Mouse (Mus musculus): ENCODE measurements at regions not wholly inside any gene's neighbourhood (a gene's known extent, or its start where the extent isn't known, plus 50 kb on each side); places are given as distances from the start of the nearest gene placed in this dataset.

- no peaks in the 10 kb centered on the region for H3K36me3 ChIP-seq (ENCODE audit: insufficient read depth)
- 0 out of 2 replicates have a peak, but pooled peaks cover 3% of the 10 kb centered on the region for H3K4me1 ChIP-seq (ENCODE audit: insufficient read depth)
- no peak overlapping the region for H3K27ac ChIP-seq (ENCODE audit: low read depth)
- no peak overlapping the region for H3K4me3 ChIP-seq (ENCODE audit: low read depth, low read length)
- no peaks in the 10 kb centered on the region for H3K9me3 ChIP-seq (ENCODE audit: low read depth, low read length)
- WGBS, result 60% methylated on average over 6 of the region's 6 CpGs
- TF ChIP-seq CTCF (IDR thresholded peaks at IDR 0.05; ENCODE audit: low read depth), result no peak
- ATAC-seq (ENCODE audit: insufficient read depth) (no peak), DNase-seq (no peak)
- no peak overlapping the region for H3K9ac ChIP-seq
- no peaks in the 10 kb centered on the region for H3K27me3 ChIP-seq (ENCODE audit: insufficient read depth, low read length)
- H3K4me2 ChIP-seq, result no peak overlapping the region
Measured at GRCm38 (mm10) chr2:27590511-27590910, 75.6 kb downstream of the Wdr5 start.

- H3K4me2 ChIP-seq, result no peak overlapping the region
- H3K9ac ChIP-seq, result no peak overlapping the region
- H3K36me3 ChIP-seq (ENCODE audit: insufficient read depth), result no peaks in the 10 kb centered on the region
- H3K27ac ChIP-seq (ENCODE audit: low read depth), result no peak overlapping the region
- H3K4me3 ChIP-seq (ENCODE audit: low read depth, low read length), result no peak overlapping the region
- ATAC-seq (ENCODE audit: insufficient read depth) (no peak), DNase-seq (no peak)
- WGBS, result 74% methylated on average over 5 of the region's 5 CpGs
- no peaks in the 10 kb centered on the region for H3K27me3 ChIP-seq (ENCODE audit: insufficient read depth, low read length)
- 0 out of 2 replicates have a peak, but pooled peaks cover 3% of the 10 kb centered on the region for H3K4me1 ChIP-seq (ENCODE audit: insufficient read depth)
- no peaks in the 10 kb centered on the region for H3K9me3 ChIP-seq (ENCODE audit: low read depth, low read length)
- no peak for TF ChIP-seq CTCF (IDR thresholded peaks at IDR 0.05; ENCODE audit: low read depth)
Measured at GRCm38 (mm10) chr2:27591668-27592067, 76.7 kb downstream of the Wdr5 start.

- TF ChIP-seq CTCF (IDR thresholded peaks at IDR 0.05; ENCODE audit: low read depth), result peak; percentile 29; the same call in 1 of the 2 replicates
- no peak overlapping the region for H3K4me3 ChIP-seq (ENCODE audit: low read depth, low read length)
- no peaks in the 10 kb centered on the region for H3K9me3 ChIP-seq (ENCODE audit: low read depth, low read length)
- 33% methylated on average over 10 of the region's 10 CpGs for WGBS
- 0 out of 2 replicates have a peak, but pooled peaks cover 3% of the 10 kb centered on the region for H3K4me1 ChIP-seq (ENCODE audit: insufficient read depth)
- peak overlapping the region; percentile 90 for H3K27ac ChIP-seq (ENCODE audit: low read depth)
- H3K4me2 ChIP-seq, result no peak overlapping the region
- H3K9ac ChIP-seq, result peak overlapping the region; percentile 26
- H3K36me3 ChIP-seq (ENCODE audit: insufficient read depth), result no peaks in the 10 kb centered on the region
- DNase-seq (peak; percentile 90), ATAC-seq (ENCODE audit: insufficient read depth) (peak; percentile 65; the same call in 1 of the 2 replicates)
- H3K27me3 ChIP-seq (ENCODE audit: insufficient read depth, low read length), result no peaks in the 10 kb centered on the region
Measured at GRCm38 (mm10) chr2:27593338-27593737, 78.4 kb downstream of the Wdr5 start.

GRCm38 (mm10) chr2:27595251-27595650 lies 80.3 kb downstream of the Wdr5 start:
- 0 out of 2 replicates have a peak, but pooled peaks cover 3% of the 10 kb centered on the region for H3K4me1 ChIP-seq (ENCODE audit: insufficient read depth)
- no peak overlapping the region for H3K4me3 ChIP-seq (ENCODE audit: low read depth, low read length)
- H3K9ac ChIP-seq, result no peak overlapping the region
- no peak overlapping the region for H3K27ac ChIP-seq (ENCODE audit: low read depth)
- 85% methylated on average over 4 of the region's 4 CpGs for WGBS
- TF ChIP-seq CTCF (IDR thresholded peaks at IDR 0.05; ENCODE audit: low read depth), result no peak
- no peaks in the 10 kb centered on the region for H3K9me3 ChIP-seq (ENCODE audit: low read depth, low read length)
- no peak overlapping the region for H3K4me2 ChIP-seq
- DNase-seq (no peak), ATAC-seq (ENCODE audit: insufficient read depth) (no peak)
- H3K36me3 ChIP-seq (ENCODE audit: insufficient read depth), result no peaks in the 10 kb centered on the region
- no peaks in the 10 kb centered on the region for H3K27me3 ChIP-seq (ENCODE audit: insufficient read depth, low read length)

- Histone ChIP-seq H3K4me3 (ENCODE audit: low read depth, low read length) (no peak overlapping the region), H3K9ac (no peak overlapping the region), H3K9me3 (ENCODE audit: low read depth, low read length) (no peaks in the 10 kb centered on the region), H3K4me2 (no peak overlapping the region), H3K27ac (ENCODE audit: low read depth) (no peak overlapping the region), H3K27me3 (ENCODE audit: insufficient read depth, low read length) (no peaks in the 10 kb centered on the region), H3K4me1 (ENCODE audit: insufficient read depth) (0 out of 2 replicates have a peak, but pooled peaks cover 3% of the 10 kb centered on the region), H3K36me3 (ENCODE audit: insufficient read depth) (no peaks in the 10 kb centered on the region)
- ATAC-seq (ENCODE audit: insufficient read depth) (0 out of 2 replicates have a peak, but pooled peaks have one; percentile 13), DNase-seq (peak; percentile 64)
- 25% methylated on average over 2 of the region's 2 CpGs for WGBS
- no peak for TF ChIP-seq CTCF (IDR thresholded peaks at IDR 0.05; ENCODE audit: low read depth)
Measured at GRCm38 (mm10) chr2:27596217-27596616, 80.0 kb upstream of the Rxra start.

- 84% methylated on average over 1 of the region's 1 CpGs for WGBS
- no peak for DNase-seq
- no peak overlapping the region for H3K4me2 ChIP-seq
- ATAC-seq (ENCODE audit: insufficient read depth), result no peak
- H3K4me3 ChIP-seq (ENCODE audit: low read depth, low read length), result no peak overlapping the region
- H3K4me1 ChIP-seq (ENCODE audit: insufficient read depth), result 0 out of 2 replicates have a peak, but pooled peaks cover 3% of the 10 kb centered on the region
- no peaks in the 10 kb centered on the region for H3K9me3 ChIP-seq (ENCODE audit: low read depth, low read length)
- no peak for TF ChIP-seq CTCF (IDR thresholded peaks at IDR 0.05; ENCODE audit: low read depth)
- no peak overlapping the region for H3K9ac ChIP-seq
- no peak overlapping the region for H3K27ac ChIP-seq (ENCODE audit: low read depth)
- H3K27me3 ChIP-seq (ENCODE audit: insufficient read depth, low read length), result no peaks in the 10 kb centered on the region
- no peaks in the 10 kb centered on the region for H3K36me3 ChIP-seq (ENCODE audit: insufficient read depth)
Measured at GRCm38 (mm10) chr2:27596966-27597365, 79.3 kb upstream of the Rxra start.

DNA sequence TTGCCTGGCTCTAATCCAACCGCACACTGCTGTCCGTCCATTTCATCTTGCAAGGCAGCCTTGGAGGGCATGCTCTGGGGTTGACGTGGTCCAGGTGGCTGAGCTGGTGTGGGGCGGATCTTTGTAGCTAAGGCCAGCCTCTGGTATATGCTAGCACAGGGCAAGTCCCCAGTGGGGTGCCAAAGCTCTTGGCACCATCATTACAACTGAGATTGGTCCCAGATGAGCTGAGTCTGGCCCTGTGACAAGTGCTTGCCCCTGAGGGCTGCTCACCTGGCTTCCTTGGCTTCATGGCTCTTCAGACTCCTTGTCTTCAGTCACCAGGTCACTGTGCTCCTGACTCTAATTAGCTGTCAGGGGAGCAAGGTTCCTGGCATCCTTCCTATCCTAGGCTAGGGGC lies 78.3 kb upstream of the Rxra start:
- no peak overlapping the region for H3K27ac ChIP-seq (ENCODE audit: low read depth)
- no peak for DNase-seq
- no peaks in the 10 kb centered on the region for H3K36me3 ChIP-seq (ENCODE audit: insufficient read depth)
- H3K27me3 ChIP-seq (ENCODE audit: insufficient read depth, low read length), result no peaks in the 10 kb centered on the region
- 78% methylated on average over 4 of the region's 4 CpGs for WGBS
- 0 out of 2 replicates have a peak, but pooled peaks cover 3% of the 10 kb centered on the region for H3K4me1 ChIP-seq (ENCODE audit: insufficient read depth)
- H3K9ac ChIP-seq, result no peak overlapping the region
- TF ChIP-seq CTCF (IDR thresholded peaks at IDR 0.05; ENCODE audit: low read depth), result no peak
- no peaks in the 10 kb centered on the region for H3K9me3 ChIP-seq (ENCODE audit: low read depth, low read length)
- H3K4me2 ChIP-seq, result no peak overlapping the region
- ATAC-seq (ENCODE audit: insufficient read depth), result no peak
- H3K4me3 ChIP-seq (ENCODE audit: low read depth, low read length), result no peak overlapping the region
